Mouse (Mus musculus): ENCODE data around the gene Ldlrap1. TPM values are rescaled to one million over a fixed set of nuclear protein-coding genes. Genes with fewer than 3 reads are reported as not detected.
A peak's percentile ranks its signal among the peaks of the same experiment; 100 is the strongest.

Ldlrap1 gene
- total and polyA plus RNA-seq, 3 experiments: 11.5 to 12.6 (median 12.4) TPM

DNA sequence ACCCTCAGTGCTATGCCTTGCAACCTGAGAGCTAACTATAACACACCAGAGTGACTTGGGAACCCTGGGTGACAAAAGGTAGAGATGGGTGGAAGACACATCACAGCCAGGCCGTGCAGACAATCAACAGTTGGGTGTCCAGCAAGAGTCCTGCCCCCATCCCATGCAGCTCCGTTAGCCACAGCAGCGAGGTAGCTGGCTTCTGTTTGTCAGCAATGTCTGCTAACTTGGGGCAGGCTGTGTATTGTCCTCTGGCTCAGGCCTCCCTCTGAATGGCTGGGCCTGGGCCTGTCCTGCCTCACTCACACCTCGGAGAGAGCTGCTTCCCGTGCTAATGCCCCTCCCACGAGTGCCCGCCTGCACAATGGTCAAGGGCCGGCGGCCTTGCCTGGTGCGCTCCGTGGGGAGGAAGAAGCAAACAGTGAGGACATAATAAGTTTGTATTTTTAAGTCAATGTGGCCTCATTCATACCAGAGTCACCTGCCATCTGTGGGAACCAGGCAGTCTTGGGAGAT, 14.9 kb downstream of the Ldlrap1 start:
- Histone ChIP-seq H3K79me2 (replicated peaks; ENCODE audit: control insufficient read depth, insufficient read depth, low read length) (no peaks in the 10 kb centered on the region), H3K9ac (ENCODE audit: low read depth, low read length) (no peak overlapping the region), H3K27me3 (ENCODE audit: control insufficient read depth, insufficient read depth, low read length) (no peaks in the 10 kb centered on the region), H3K4me3 (no peak overlapping the region), H3K36me3 (ENCODE audit: control insufficient read depth, insufficient read depth, low read length) (no peaks in the 10 kb centered on the region), H3K4me1 (ENCODE audit: control insufficient read depth, insufficient read depth, low read length) (peaks cover 11% of the 10 kb centered on the region), H3K27ac (no peak overlapping the region)
- TF ChIP-seq EP300 (IDR thresholded peaks at IDR 0.05; ENCODE audit: insufficient read depth, low read depth, low read length) (no peak), POLR2A (IDR thresholded peaks at IDR 0.05; ENCODE audit: insufficient read depth, low read depth, low read length) (no peak), CTCF (IDR thresholded peaks at IDR 0.05) (no peak)
- WGBS: 44% methylated on average over 11 of the region's 11 CpGs
- no peak for DNase-seq
- intact Hi-C loops (cut with DNase I): no loop called here

DNA sequence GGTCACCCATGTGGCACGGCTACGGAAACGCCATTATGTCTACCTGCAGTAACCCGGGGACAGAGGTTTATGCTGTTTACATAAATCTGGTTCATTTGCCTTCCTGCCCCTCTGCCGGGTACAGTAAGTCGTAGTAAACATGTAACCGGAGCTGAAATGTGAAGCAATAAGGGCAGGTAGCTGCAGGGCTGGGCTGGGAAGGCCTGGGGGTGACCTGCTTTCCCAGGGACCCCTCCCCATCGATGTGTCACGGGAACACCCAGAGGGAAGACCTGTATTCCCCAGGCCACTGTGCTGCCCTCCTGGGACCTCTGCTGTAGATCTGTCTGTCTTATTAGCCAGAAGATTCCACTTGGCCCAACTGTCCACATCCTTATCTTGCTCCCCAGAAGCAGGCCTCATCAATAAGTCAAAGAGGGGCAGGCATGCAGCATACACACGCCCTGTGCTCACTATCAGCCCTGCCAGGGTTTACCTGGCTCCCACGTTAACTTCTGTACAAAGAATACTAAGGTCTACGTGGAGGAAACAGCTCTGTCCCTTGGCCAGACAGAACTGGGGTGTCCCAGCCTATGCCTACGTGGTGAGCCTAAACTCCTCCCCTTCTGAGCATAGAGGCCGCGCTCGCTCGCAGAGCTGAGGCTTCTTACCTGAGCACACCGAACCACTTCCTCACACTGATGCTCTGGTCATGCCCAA, 16.0 kb downstream of the Ldlrap1 start:
- H3K9ac ChIP-seq (ENCODE audit: low read depth, low read length): no peak overlapping the region
- 88% methylated on average over 18 of the region's 18 CpGs for WGBS

GRCm38 (mm10) chr4:134750825-134751224, 17.0 kb downstream of the Ldlrap1 start:
- no peaks in the 10 kb centered on the region for H3K36me3 ChIP-seq (ENCODE audit: control insufficient read depth, insufficient read depth, low read length)
- H3K4me1 ChIP-seq (ENCODE audit: control insufficient read depth, insufficient read depth, low read length): peaks cover 11% of the 10 kb centered on the region
- H3K4me3 ChIP-seq: no peak overlapping the region
- H3K79me2 ChIP-seq (replicated peaks; ENCODE audit: control insufficient read depth, insufficient read depth, low read length): no peaks in the 10 kb centered on the region
- H3K9ac ChIP-seq (ENCODE audit: low read depth, low read length): no peak overlapping the region
- no peak for TF ChIP-seq CTCF (IDR thresholded peaks at IDR 0.05)
- intact Hi-C loops (cut with DNase I): no loop called here
- H3K27me3 ChIP-seq (ENCODE audit: control insufficient read depth, insufficient read depth, low read length): no peaks in the 10 kb centered on the region
- 72% methylated on average over 6 of the region's 6 CpGs for WGBS
- no peak for DNase-seq
- H3K27ac ChIP-seq: no peak overlapping the region

More for the DNA sequence above, 16.0 kb downstream of the Ldlrap1 start:
- no peaks in the 10 kb centered on the region for H3K79me2 ChIP-seq (replicated peaks; ENCODE audit: control insufficient read depth, insufficient read depth, low read length)
- intact Hi-C loops (cut with DNase I): no loop called here
- no peaks in the 10 kb centered on the region for H3K36me3 ChIP-seq (ENCODE audit: control insufficient read depth, insufficient read depth, low read length)
- no peak overlapping the region for H3K4me3 ChIP-seq
- peaks cover 11% of the 10 kb centered on the region for H3K4me1 ChIP-seq (ENCODE audit: control insufficient read depth, insufficient read depth, low read length)
- DNase-seq: no peak
- H3K27me3 ChIP-seq (ENCODE audit: control insufficient read depth, insufficient read depth, low read length): no peaks in the 10 kb centered on the region
- H3K27ac ChIP-seq: no peak overlapping the region
- no peak for TF ChIP-seq EP300 (IDR thresholded peaks at IDR 0.05; ENCODE audit: insufficient read depth, low read depth, low read length)
- TF ChIP-seq POLR2A (IDR thresholded peaks at IDR 0.05; ENCODE audit: insufficient read depth, low read depth, low read length): no peak
- TF ChIP-seq CTCF (IDR thresholded peaks at IDR 0.05): no peak

DNA sequence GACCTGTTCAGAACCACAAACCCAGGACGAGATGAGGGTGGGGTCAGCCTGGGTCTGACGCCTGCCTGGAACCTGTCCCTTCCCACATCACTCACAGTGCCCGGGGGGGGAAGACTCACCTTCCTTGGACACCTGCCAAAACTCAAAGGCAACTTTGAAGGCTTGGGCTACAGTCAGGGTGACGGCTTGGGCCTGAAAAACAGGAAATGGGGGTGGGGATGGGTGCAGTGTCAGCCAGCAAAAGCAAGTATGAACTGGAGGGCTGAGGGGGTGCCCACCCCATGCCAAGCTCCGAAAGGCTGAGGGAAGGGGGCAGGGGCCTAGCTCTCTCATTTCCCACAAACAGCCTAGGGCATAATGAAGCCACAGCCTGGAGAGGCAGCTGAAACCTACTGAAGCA, 17.6 kb downstream of the Ldlrap1 start:
- Histone ChIP-seq H3K4me1 (ENCODE audit: control insufficient read depth, insufficient read depth, low read length) (peaks cover 7% of the 10 kb centered on the region), H3K79me2 (replicated peaks; ENCODE audit: control insufficient read depth, insufficient read depth, low read length) (no peaks in the 10 kb centered on the region), H3K36me3 (ENCODE audit: control insufficient read depth, insufficient read depth, low read length) (no peaks in the 10 kb centered on the region), H3K4me3 (no peak overlapping the region), H3K9ac (ENCODE audit: low read depth, low read length) (no peak overlapping the region), H3K27ac (no peak overlapping the region), H3K27me3 (ENCODE audit: control insufficient read depth, insufficient read depth, low read length) (no peaks in the 10 kb centered on the region)
- no peak for DNase-seq
- intact Hi-C loops (cut with DNase I): no loop called here
- TF ChIP-seq EP300 (IDR thresholded peaks at IDR 0.05; ENCODE audit: insufficient read depth, low read depth, low read length) (no peak), POLR2A (IDR thresholded peaks at IDR 0.05; ENCODE audit: insufficient read depth, low read depth, low read length) (no peak), CTCF (IDR thresholded peaks at IDR 0.05) (no peak)
- 49% methylated on average over 5 of the region's 5 CpGs for WGBS

- H3K27ac ChIP-seq: no peak overlapping the region
- peaks cover 3% of the 10 kb centered on the region for H3K4me1 ChIP-seq (ENCODE audit: control insufficient read depth, insufficient read depth, low read length)
- no peak for DNase-seq
- no peaks in the 10 kb centered on the region for H3K27me3 ChIP-seq (ENCODE audit: control insufficient read depth, insufficient read depth, low read length)
- TF ChIP-seq POLR2A (IDR thresholded peaks at IDR 0.05; ENCODE audit: insufficient read depth, low read depth, low read length) (no peak), CTCF (IDR thresholded peaks at IDR 0.05) (peak; percentile 65), EP300 (IDR thresholded peaks at IDR 0.05; ENCODE audit: insufficient read depth, low read depth, low read length) (no peak)
- no peak overlapping the region for H3K4me3 ChIP-seq
- no peaks in the 10 kb centered on the region for H3K79me2 ChIP-seq (replicated peaks; ENCODE audit: control insufficient read depth, insufficient read depth, low read length)
- intact Hi-C loops (cut with DNase I): no loop called here
- no peak overlapping the region for H3K9ac ChIP-seq (ENCODE audit: low read depth, low read length)
- H3K36me3 ChIP-seq (ENCODE audit: control insufficient read depth, insufficient read depth, low read length): no peaks in the 10 kb centered on the region
- 74% methylated on average over 21 of the region's 21 CpGs for WGBS
Measured at GRCm38 (mm10) chr4:134749301-134750030, 18.4 kb downstream of the Ldlrap1 start.
